Mouse (Mus musculus) monocyte, adult 5-6 weeks (primary cell): ENCODE results near the gene Mymx. TPM values are rescaled to one million over a fixed set of nuclear protein-coding genes. Genes with fewer than 3 reads are reported as not detected.

ENCODE experiments used
- ATAC-seq: fragments of 153-309, 156-312 bp; replicated peaks from 2 replicates; pipeline ENCODE4 v1.8.0; 2017; ENCODE audit warnings: mild to moderate bottlenecking; ENCODE audit not compliant: low TSS enrichment, insufficient number of reproducible peaks, severe bottlenecking, poor library complexity, low FRiP score
- total RNA-seq: library from RNA; stranded (forward); fragments of 200-1000, 200-491, 200-594 nt; gene quantifications from 3 replicates; pipeline ENCODE4 v1.2.3, GENCODE M21; 2017

The Mymx gene
- total RNA-seq, 1 experiment from 2014 or later = not detected

- ATAC-seq = no peak
These were observed 9.1 kb downstream of the Mymx start for GRCm38 (mm10) chr17:45592606-45593431.

GRCm38 (mm10) chr17:45591701-45592605 is 9.9 kb downstream of the Mymx start:
- no peak for ATAC-seq

- no peak for ATAC-seq
These were observed 11.5 kb downstream of the Mymx start for GRCm38 (mm10) chr17:45590410-45590809.

GRCm38 (mm10) chr17:45589844-45590243 is 12.1 kb downstream of the Mymx start:
- no peak for ATAC-seq

GRCm38 (mm10) chr17:45589236-45589635 is 12.7 kb downstream of the Mymx start:
- ATAC-seq = no peak

GRCm38 (mm10) chr17:45588370-45588769 is 13.5 kb downstream of the Mymx start:
- ATAC-seq = no peak

GRCm38 (mm10) chr17:45586449-45586837 is 15.5 kb downstream of the Mymx start:
- no peak for ATAC-seq

- ATAC-seq = no peak
These were observed 16.0 kb downstream of the Mymx start for GRCm38 (mm10) chr17:45585725-45586448.

- peak; percentile 48 for ATAC-seq
These were observed 16.8 kb downstream of the Mymx start for GRCm38 (mm10) chr17:45584939-45585678.

- ATAC-seq = peak; percentile 20; the same call in 1 of the 2 replicates
These were observed 17.6 kb downstream of the Mymx start for GRCm38 (mm10) chr17:45584096-45584896.

GRCm38 (mm10) chr17:45582715-45583355 is 19.1 kb downstream of the Mymx start:
- no peak for ATAC-seq

- no peak for ATAC-seq
These were observed 19.7 kb downstream of the Mymx start for GRCm38 (mm10) chr17:45582188-45582587.

- ATAC-seq = peak; percentile 42; the same call in 1 of the 2 replicates
These were observed 20.3 kb downstream of the Mymx start for GRCm38 (mm10) chr17:45581567-45581983.

GRCm38 (mm10) chr17:45580958-45581477 is 20.9 kb downstream of the Mymx start:
- ATAC-seq = no peak

GRCm38 (mm10) chr17:45579554-45579953 is 22.3 kb downstream of the Mymx start:
- no peak for ATAC-seq

GRCm38 (mm10) chr17:45578843-45579242 is 23.1 kb downstream of the Mymx start:
- no peak for ATAC-seq

- ATAC-seq = no peak
These were observed 23.7 kb downstream of the Mymx start for GRCm38 (mm10) chr17:45578242-45578641.
